25 mouse cellular contexts compared by ENCODE assay signal in the genomic region with DNA sequence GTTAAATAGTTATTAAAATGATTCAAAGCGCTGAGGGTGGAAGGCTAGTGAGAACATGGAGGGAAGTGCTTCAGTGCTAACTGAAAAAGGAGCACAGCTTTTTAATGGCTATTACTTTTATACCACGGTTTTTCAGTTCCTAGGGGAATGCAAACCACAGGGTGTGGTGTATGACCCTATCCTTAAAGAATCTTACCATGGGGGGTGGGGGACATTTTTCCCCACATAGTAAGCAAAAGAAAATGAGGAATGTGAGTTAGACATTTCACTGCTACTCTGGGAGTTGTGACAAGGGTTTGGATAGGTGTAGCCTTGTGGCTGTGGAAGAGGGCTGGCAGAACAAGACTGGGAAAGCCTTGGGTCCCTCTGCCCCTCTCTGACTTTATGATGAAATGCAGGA. TPM values are rescaled to one million over a fixed set of nuclear protein-coding genes. Genes with fewer than 3 reads are reported as not detected.
DNase-seq lines count a peak whose midpoint lies in the region; TF ChIP-seq lines count a peak whose summit lies in the region.
"Had no signal": no experiment of that assay in that cellular context is flagged by ENCODE, and none has a peak within 500 bp of the region (broad histone marks: within the 10 kb centered on the region; RNA-seq: fewer than 3 reads in every experiment).

No protein-coding gene starts in this region.

- no peaks in the 10 kb centered on the region for H3K27me3 ChIP-seq in testis, adult 2 months (ENCODE audit: control insufficient read depth, insufficient read depth, low read length)
- H3K27me3 ChIP-seq in midbrain, embryonic 10.5 days (ENCODE audit: low read depth, poor library complexity, severe bottlenecking): no peaks in the 10 kb centered on the region
- H3K27me3 ChIP-seq: embryonic facial prominence, embryonic 15.5 days; forebrain, embryonic 15.5 days; heart, embryonic 12.5 days; hindbrain, embryonic 12.5 days had no signal

- H3K4me1 ChIP-seq in testis, adult 2 months (ENCODE audit: control insufficient read depth, insufficient read depth, low read length): no peaks in the 10 kb centered on the region
- no peaks in the 10 kb centered on the region for H3K4me1 ChIP-seq in midbrain, embryonic 10.5 days
- H3K4me1 ChIP-seq: embryonic facial prominence, embryonic 15.5 days; forebrain, embryonic 15.5 days; hindbrain, embryonic 12.5 days had no signal

- no peak for TF ChIP-seq POLR2A in testis, adult 2 months (IDR thresholded peaks at IDR 0.05; ENCODE audit: control insufficient read depth, low read depth, low read length)

- intact Hi-C loops in heart, postnatal 14 days (cut with DNase I): no loop called here

- WGBS in midbrain, embryonic 10.5 days: 73% methylated on average over 2 of the region's 2 CpGs

- DNase-seq in heart, adult 11 months: peak; percentile 34
- DNase-seq in heart, postnatal 14 days: no peak
- no peak for DNase-seq in testis, postnatal 14 days (ENCODE audit: low spot score)
- DNase-seq in R1 (ENCODE audit: low read depth, low spot score): peak; percentile 42
- DNase-seq in skeletal muscle tissue, adult 2 months (ENCODE audit: low read depth, low spot score): peak; percentile 4
- DNase-seq in midbrain, embryonic 10.5 days (ENCODE audit: low spot score): no peak
- DNase-seq in gastrocnemius, adult 8-10 months (ENCODE audit: low spot score in 2 of 2): no peak
- DNase-seq: adrenal gland, adult 8-10 months; adrenal gland, postnatal 36 days; cerebellum, adult 2 months; cerebellum, postnatal 14 days; embryo, embryonic 11 days; gastrocnemius, postnatal 14 days; heart, postnatal 36 days had no signal

- peak overlapping the region; percentile 81 for H3K4me3 ChIP-seq in testis, adult 2 months (ENCODE audit: control insufficient read depth, low read depth, low read length)
- H3K4me3 ChIP-seq in midbrain, embryonic 10.5 days: no peak overlapping the region
- H3K4me3 ChIP-seq: embryonic facial prominence, embryonic 15.5 days; forebrain, embryonic 15.5 days; heart, embryonic 12.5 days; hindbrain, embryonic 12.5 days had no signal

- H3K9me3 ChIP-seq in midbrain, embryonic 10.5 days (replicated peaks): no peaks in the 10 kb centered on the region
- H3K9me3 ChIP-seq: embryonic facial prominence, embryonic 15.5 days; forebrain, embryonic 15.5 days; heart, embryonic 12.5 days; hindbrain, embryonic 12.5 days had no signal

- no peak for TF ChIP-seq CTCF in testis, adult 2 months (IDR thresholded peaks at IDR 0.05; ENCODE audit: control insufficient read depth, insufficient read depth, insufficient replicate concordance, low read depth, low read length)

- no peak overlapping the region for H3K27ac ChIP-seq in testis, adult 2 months (ENCODE audit: control insufficient read depth, insufficient read depth, low read depth, low read length)
- H3K27ac ChIP-seq in midbrain, embryonic 10.5 days (replicated peaks): no peak overlapping the region
- H3K27ac ChIP-seq: embryonic facial prominence, embryonic 15.5 days; forebrain, embryonic 15.5 days; hindbrain, embryonic 12.5 days; hindbrain, postnatal 0 days had no signal

- no peaks in the 10 kb centered on the region for H3K36me3 ChIP-seq in testis, adult 2 months (ENCODE audit: control insufficient read depth, insufficient read depth, low read length)
- H3K36me3 ChIP-seq in midbrain, embryonic 10.5 days: no peaks in the 10 kb centered on the region
- H3K36me3 ChIP-seq: embryonic facial prominence, embryonic 15.5 days; forebrain, embryonic 15.5 days; heart, embryonic 12.5 days; hindbrain, embryonic 12.5 days had no signal

RNA-seq across cellular contexts. Expression of gene Fam71f1, which starts 1.7 kb away (rescaled TPM):
- not detected for total RNA-seq in heart, postnatal 14 days (2021)
- polyA plus RNA-seq in testis, adult 2 months (2012; rRNA removed): 369 and 372 TPM in 2 replicates
- polyA plus RNA-seq in midbrain, embryonic 10.5 days (2016; fragmentation: Nextera tagmentation; extraction: Ambion mirVana): not detected in 2 replicates
- total RNA-seq in gastrocnemius, adult 8-10 months (2022): not detected
- total RNA-seq: adrenal gland, adult 8-10 months; adrenal gland, postnatal 36 days; common myeloid progenitor, adult 5-6 weeks; gastrocnemius, postnatal 14 days; heart, adult 8-10 months; heart, postnatal 36 days; hindbrain, postnatal 0 days had no signal
- polyA plus RNA-seq: cerebellum, adult 2 months; embryonic facial prominence, embryonic 11.5 days; embryonic facial prominence, embryonic 15.5 days; forebrain, embryonic 11.5 days; forebrain, embryonic 15.5 days; heart, embryonic 16.5 days; hindbrain, embryonic 12.5 days; hindbrain, postnatal 0 days had no signal

RNA-seq across cellular contexts. Expression of gene Calu, which starts 30.6 kb away (rescaled TPM):
- 100 to 1,000 TPM; 262 TPM for total RNA-seq in heart, postnatal 14 days (2021)
- 12.0 and 13.5 TPM in 2 replicates for polyA plus RNA-seq in testis, adult 2 months (2012; rRNA removed)
- polyA plus RNA-seq in midbrain, embryonic 10.5 days (2016; fragmentation: Nextera tagmentation; extraction: Ambion mirVana): 246 and 248 TPM in 2 replicates
- 10 to 100 TPM; 66.3 to 77.3 (median 75.0) TPM for total RNA-seq in gastrocnemius, adult 8-10 months (2022)

RNA-seq across cellular contexts. Expression of gene Fam71f2, which starts 37.9 kb away (rescaled TPM):
- not detected for total RNA-seq in heart, postnatal 14 days (2021)
- 1,251 and 1,390 TPM in 2 replicates for polyA plus RNA-seq in testis, adult 2 months (2012; rRNA removed)
- polyA plus RNA-seq in midbrain, embryonic 10.5 days (2016; fragmentation: Nextera tagmentation; extraction: Ambion mirVana): 0.22 and 0.23 TPM in 2 replicates
- not detected for total RNA-seq in gastrocnemius, adult 8-10 months (2022)
- total RNA-seq: adrenal gland, postnatal 36 days; common myeloid progenitor, adult 5-6 weeks had no signal

RNA-seq across cellular contexts. Expression of gene Hilpda, which starts 45.0 kb away (rescaled TPM):
- 1 to 10 TPM; 4.6 to 5.3 TPM for total RNA-seq in heart, postnatal 14 days (2021)
- 54.0 and 56.2 TPM in 2 replicates for polyA plus RNA-seq in testis, adult 2 months (2012; rRNA removed)
- 31.0 and 34.0 TPM in 2 replicates for polyA plus RNA-seq in midbrain, embryonic 10.5 days (2016; fragmentation: Nextera tagmentation; extraction: Ambion mirVana)
- total RNA-seq in gastrocnemius, adult 8-10 months (2022): 1 to 10 TPM; 2.8 to 3.9 (median 3.3) TPM

Comparison
In these comparisons a context has a peak if more than half of its experiments do, and no peak if none do; other contexts are left out.
1. DNase-seq: peak in heart, adult 11 months (single experiment), R1 (single experiment) and skeletal muscle tissue, adult 2 months (single experiment); none in heart, postnatal 14 days (0 of 2), testis, postnatal 14 days (single experiment), midbrain, embryonic 10.5 days (single experiment) and gastrocnemius, adult 8-10 months (0 of 2).